Mouse (Mus musculus): ENCODE measurements at regions not wholly inside any gene's neighbourhood (a gene's known extent, or its start where the extent isn't known, plus 50 kb on each side); places are given as distances from the start of the nearest gene placed in this dataset.

GRCm38 (mm10) chr15:61608301-61608731 lies 685.5 kb upstream of the A1bg start:
- WGBS: 28% methylated on average over 6 of the region's 6 CpGs
- DNase-seq (ENCODE audit: low spot score) (no peak), ATAC-seq (ENCODE audit: low FRiP score, low TSS enrichment) (peak; percentile 21; the same call in 1 of the 2 replicates)
- Histone ChIP-seq H3K27ac (replicated peaks) (peak overlapping the region; percentile 73), H3K9me3 (ENCODE audit: control insufficient read depth, low read length) (no peaks in the 10 kb centered on the region), H3K27me3 (ENCODE audit: control insufficient read depth, insufficient read depth, low read length) (no peaks in the 10 kb centered on the region), H3K36me3 (ENCODE audit: control insufficient read depth, insufficient read depth, low read length) (no peaks in the 10 kb centered on the region), H3K9ac (ENCODE audit: low read length) (no peak overlapping the region), H3K4me1 (replicated peaks; ENCODE audit: control insufficient read depth, insufficient read depth) (0 out of 2 replicates have a peak, but pooled peaks cover 2% of the 10 kb centered on the region), H3K4me3 (ENCODE audit: low read depth, low read length) (no peak overlapping the region), H3K4me2 (replicated peaks; ENCODE audit: low read depth) (no peak overlapping the region)
- TF ChIP-seq CTCF (IDR thresholded peaks at IDR 0.05; ENCODE audit: low read depth): no peak
- peak; percentile 79 for TF ChIP-seq EP300 (optimal IDR thresholded peaks at IDR 0.05)

DNA sequence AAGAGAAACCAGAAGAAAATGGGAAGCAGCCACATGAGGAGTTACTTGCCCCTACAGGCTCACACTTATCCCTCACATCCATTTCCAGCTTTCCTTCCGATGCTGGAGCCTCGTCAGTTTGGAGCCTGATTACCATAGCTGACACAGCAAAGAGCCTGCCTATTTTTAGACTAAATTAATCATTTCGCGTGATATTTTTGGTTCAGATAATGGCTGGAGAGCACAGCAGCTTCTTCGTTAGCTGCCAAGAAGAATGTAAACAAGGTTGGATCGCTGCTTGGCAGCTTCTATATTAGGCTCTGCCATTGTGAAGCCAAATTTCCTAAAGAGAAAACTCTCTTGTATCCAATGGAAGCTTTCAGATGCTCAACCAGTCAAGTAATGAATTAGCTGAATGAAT lies 676.9 kb upstream of the A1bg start:
- Histone ChIP-seq H3K27ac (replicated peaks) (no peak overlapping the region), H3K9ac (ENCODE audit: low read length) (no peak overlapping the region), H3K4me3 (ENCODE audit: low read depth, low read length) (no peak overlapping the region), H3K9me3 (ENCODE audit: control insufficient read depth, low read length) (no peaks in the 10 kb centered on the region), H3K4me1 (replicated peaks; ENCODE audit: control insufficient read depth, insufficient read depth) (no peaks in the 10 kb centered on the region), H3K27me3 (ENCODE audit: control insufficient read depth, insufficient read depth, low read length) (no peaks in the 10 kb centered on the region), H3K4me2 (replicated peaks; ENCODE audit: low read depth) (no peak overlapping the region), H3K36me3 (ENCODE audit: control insufficient read depth, insufficient read depth, low read length) (no peaks in the 10 kb centered on the region)
- TF ChIP-seq EP300 (optimal IDR thresholded peaks at IDR 0.05): no peak
- no peak for TF ChIP-seq CTCF (IDR thresholded peaks at IDR 0.05; ENCODE audit: low read depth)
- ATAC-seq (ENCODE audit: low FRiP score, low TSS enrichment): no peak
- DNase-seq (ENCODE audit: low spot score): no peak
- 30% methylated on average over 6 of the region's 6 CpGs for WGBS

- ATAC-seq (ENCODE audit: low FRiP score, low TSS enrichment) (no peak), DNase-seq (ENCODE audit: low spot score) (no peak)
- 64% methylated on average over 4 of the region's 4 CpGs for WGBS
Observed at GRCm38 (mm10) chr15:61596318-61596717, 673.5 kb upstream of the A1bg start.

GRCm38 (mm10) chr15:61588956-61589355 lies 666.1 kb upstream of the A1bg start:
- no peaks in the 10 kb centered on the region for H3K4me1 ChIP-seq (replicated peaks; ENCODE audit: control insufficient read depth, insufficient read depth)
- H3K9me3 ChIP-seq (ENCODE audit: control insufficient read depth, low read length): no peaks in the 10 kb centered on the region
- H3K9ac ChIP-seq (ENCODE audit: low read length): no peak overlapping the region
- no peaks in the 10 kb centered on the region for H3K27me3 ChIP-seq (ENCODE audit: control insufficient read depth, insufficient read depth, low read length)
- no peak for DNase-seq (ENCODE audit: low spot score)
- 76% methylated on average over 5 of the region's 5 CpGs for WGBS
- TF ChIP-seq EP300 (optimal IDR thresholded peaks at IDR 0.05) (no peak), CTCF (IDR thresholded peaks at IDR 0.05; ENCODE audit: low read depth) (no peak)
- no peaks in the 10 kb centered on the region for H3K36me3 ChIP-seq (ENCODE audit: control insufficient read depth, insufficient read depth, low read length)
- no peak overlapping the region for H3K4me3 ChIP-seq (ENCODE audit: low read depth, low read length)
- H3K27ac ChIP-seq (replicated peaks): no peak overlapping the region
- H3K4me2 ChIP-seq (replicated peaks; ENCODE audit: low read depth): no peak overlapping the region
- ATAC-seq (ENCODE audit: low FRiP score, low TSS enrichment): no peak

More at GRCm38 (mm10) chr15:61596318-61596717, 673.5 kb upstream of the A1bg start:
- H3K4me3 ChIP-seq (ENCODE audit: low read depth, low read length): no peak overlapping the region
- no peaks in the 10 kb centered on the region for H3K9me3 ChIP-seq (ENCODE audit: control insufficient read depth, low read length)
- H3K27ac ChIP-seq (replicated peaks): no peak overlapping the region
- H3K4me2 ChIP-seq (replicated peaks; ENCODE audit: low read depth): no peak overlapping the region
- H3K4me1 ChIP-seq (replicated peaks; ENCODE audit: control insufficient read depth, insufficient read depth): no peaks in the 10 kb centered on the region
- no peaks in the 10 kb centered on the region for H3K27me3 ChIP-seq (ENCODE audit: control insufficient read depth, insufficient read depth, low read length)
- H3K36me3 ChIP-seq (ENCODE audit: control insufficient read depth, insufficient read depth, low read length): no peaks in the 10 kb centered on the region
- no peak for TF ChIP-seq CTCF (IDR thresholded peaks at IDR 0.05; ENCODE audit: low read depth)
- no peak overlapping the region for H3K9ac ChIP-seq (ENCODE audit: low read length)

GRCm38 (mm10) chr15:61582335-61582734 lies 659.5 kb upstream of the A1bg start:
- Histone ChIP-seq H3K27ac (replicated peaks) (no peak overlapping the region), H3K4me2 (replicated peaks; ENCODE audit: low read depth) (no peak overlapping the region), H3K4me1 (replicated peaks; ENCODE audit: control insufficient read depth, insufficient read depth) (no peaks in the 10 kb centered on the region), H3K4me3 (ENCODE audit: low read depth, low read length) (no peak overlapping the region), H3K27me3 (ENCODE audit: control insufficient read depth, insufficient read depth, low read length) (no peaks in the 10 kb centered on the region), H3K36me3 (ENCODE audit: control insufficient read depth, insufficient read depth, low read length) (no peaks in the 10 kb centered on the region), H3K9me3 (ENCODE audit: control insufficient read depth, low read length) (no peaks in the 10 kb centered on the region), H3K9ac (ENCODE audit: low read length) (no peak overlapping the region)
- ATAC-seq (ENCODE audit: low FRiP score, low TSS enrichment): no peak
- no peak for DNase-seq (ENCODE audit: low spot score)
- WGBS: 38% methylated on average over 2 of the region's 2 CpGs
- no peak for TF ChIP-seq EP300 (optimal IDR thresholded peaks at IDR 0.05)

DNA sequence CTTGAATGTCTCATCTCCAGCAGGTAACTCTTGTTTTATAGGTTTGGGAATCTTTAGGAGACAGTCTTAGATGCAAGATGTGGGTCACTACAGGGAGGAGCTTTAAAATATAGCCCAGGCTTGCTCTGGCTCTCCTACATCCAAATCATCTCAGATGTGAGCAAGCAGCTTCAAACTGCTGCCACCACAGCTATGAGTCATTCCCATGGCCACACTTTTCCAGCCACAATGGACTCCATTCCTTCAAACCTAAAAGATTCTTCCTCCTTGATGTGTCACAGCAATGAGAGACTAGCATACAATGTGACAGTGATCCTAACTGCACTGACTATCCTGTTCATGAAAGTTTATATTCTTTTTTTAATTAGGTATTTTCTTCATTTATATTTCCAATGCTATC lies 640.5 kb upstream of the A1bg start:
- ATAC-seq (ENCODE audit: low FRiP score, low TSS enrichment): no peak
- Histone ChIP-seq H3K27me3 (ENCODE audit: control insufficient read depth, insufficient read depth, low read length) (no peaks in the 10 kb centered on the region), H3K9ac (ENCODE audit: low read length) (no peak overlapping the region), H3K4me1 (replicated peaks; ENCODE audit: control insufficient read depth, insufficient read depth) (no peaks in the 10 kb centered on the region), H3K4me2 (replicated peaks; ENCODE audit: low read depth) (no peak overlapping the region), H3K36me3 (ENCODE audit: control insufficient read depth, insufficient read depth, low read length) (no peaks in the 10 kb centered on the region), H3K4me3 (ENCODE audit: low read depth, low read length) (no peak overlapping the region), H3K27ac (replicated peaks) (no peak overlapping the region), H3K9me3 (ENCODE audit: control insufficient read depth, low read length) (no peaks in the 10 kb centered on the region)
- no peak for TF ChIP-seq CTCF (IDR thresholded peaks at IDR 0.05; ENCODE audit: low read depth)
- TF ChIP-seq EP300 (optimal IDR thresholded peaks at IDR 0.05): no peak
- DNase-seq (ENCODE audit: low spot score): no peak

All from stomach, postnatal 0 days (tissue).